Mouse (Mus musculus) kidney, embryonic 14.5 days (tissue): ENCODE results near the gene Dnm2. TPM values are rescaled to one million over a fixed set of nuclear protein-coding genes. Genes with fewer than 3 reads are reported as not detected.
"Not testable (repeated sequence)": the region's sequence is repeated elsewhere in the genome, so short reads cannot be mapped to it uniquely, and the experiment has no call there.

Source experiments
- ATAC-seq: fragments of 200-750 bp; cut with Nextera tagmentation; 2 replicates; pipeline ENCODE4 v1.8.0; 2017; ENCODE audit warnings: moderate number of reproducible peaks, mild to moderate bottlenecking, moderate TSS enrichment, moderate library complexity; ENCODE audit not compliant: low FRiP score, low TSS enrichment
- H3K27ac ChIP-seq: fragments of 300-500 bp; sonication (generic); 2 replicates; pipeline ENCODE4 v1.5.1; 2014; ENCODE audit warnings: low read depth, mild to moderate bottlenecking, low read length, moderate library complexity, mixed read lengths
- H3K27me3 ChIP-seq: fragments of 300-500 bp; sonication (generic); 2 replicates; pipeline ENCODE4 v1.6.1; 2014; ENCODE audit warnings: mild to moderate bottlenecking, low read length; ENCODE audit not compliant: control insufficient read depth, insufficient read depth
- H3K36me3 ChIP-seq: fragments of 300-500 bp; sonication (generic); 2 replicates; pipeline ENCODE4 v1.6.1; 2014; ENCODE audit warnings: low read length, mixed read lengths; ENCODE audit not compliant: control insufficient read depth, insufficient read depth
- H3K4me1 ChIP-seq: fragments of 300-500 bp; sonication (generic); 2 replicates; pipeline ENCODE4 v1.6.1; 2014; ENCODE audit warnings: low read length, mixed read lengths; ENCODE audit not compliant: control insufficient read depth, insufficient read depth
- H3K4me2 ChIP-seq: fragments of 300-500 bp; sonication (generic); replicated peaks from 2 replicates; pipeline ENCODE4 v1.6.1; 2014; ENCODE audit warnings: low read depth, mild to moderate bottlenecking, low read length
- H3K4me3 ChIP-seq: fragments of 300-500 bp; sonication (generic); 2 replicates; pipeline ENCODE4 v1.5.1; 2014; ENCODE audit warnings: mild to moderate bottlenecking, low read length
- H3K9ac ChIP-seq: fragments of 300-500 bp; sonication (generic); 2 replicates; pipeline ENCODE4 v1.6.1; 2014; ENCODE audit warnings: low read depth, mild to moderate bottlenecking, low read length, moderate library complexity
- H3K9me3 ChIP-seq: fragments of 300-500 bp; sonication (generic); 2 replicates; pipeline ENCODE4 v1.6.1; 2016; ENCODE audit warnings: low read length; ENCODE audit not compliant: control insufficient read depth
- WGBS: fragments of 180-500 bp; shearing (Covaris S2); extraction: QIAGEN DNeasy Blood & Tissue Kit; methylation state at CpG from one replicate; pipeline ENCODE4 v1.1.7; 2014; 5-methylcytosine and 5-hydroxymethylcytosine counted together
- polyA plus RNA-seq: library from polyadenylated mRNA; unstranded; fragments of >200 nt; fragmentation: Nextera tagmentation; extraction: Ambion mirVana; gene quantifications from 2 replicates; pipeline ENCODE4 v1.2.1, GENCODE M21; 2014

The Dnm2 gene
- polyA plus RNA-seq, 1 experiment from 2014 or later, result 66.1 TPM

DNA sequence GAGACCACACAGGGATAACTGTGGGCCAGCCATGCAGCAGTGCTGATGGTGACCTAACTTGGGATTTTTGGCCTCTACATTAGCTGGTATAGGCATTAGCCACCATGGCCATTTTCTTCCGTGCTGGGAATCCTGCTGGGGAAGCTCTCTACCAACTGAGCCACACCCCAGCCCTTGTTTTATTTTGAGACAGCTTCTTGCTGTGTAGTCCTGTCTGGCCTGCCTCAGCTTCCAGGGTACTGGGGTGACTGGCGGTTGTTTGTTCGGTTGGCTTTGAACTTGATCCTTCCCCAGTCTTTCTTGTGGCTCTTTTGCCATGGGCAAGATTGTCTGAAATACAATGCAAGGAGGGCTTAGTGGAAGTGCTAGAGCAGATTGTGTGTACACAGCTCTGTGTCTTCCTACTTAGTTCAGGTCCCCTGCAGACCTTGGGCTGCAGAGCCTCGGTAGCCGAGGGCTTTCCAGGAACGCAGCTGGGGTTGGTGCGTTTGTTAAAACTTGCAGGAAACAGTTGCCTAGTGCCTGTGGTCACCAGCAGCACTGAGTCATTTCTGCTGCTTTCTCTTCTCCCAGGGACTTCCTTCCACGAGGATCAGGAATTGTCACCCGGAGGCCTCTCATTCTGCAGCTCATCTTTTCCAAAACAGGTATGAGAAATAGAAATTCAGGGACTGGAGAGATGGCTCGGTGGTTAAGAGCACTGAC, 32.4 kb downstream of the Dnm2 start:
- no peak for ATAC-seq
- H3K9me3 ChIP-seq, result no peaks in the 10 kb centered on the region
- H3K4me1 ChIP-seq, result 0 out of 2 replicates have a peak, but pooled peaks cover 5% of the 10 kb centered on the region
- H3K4me3 ChIP-seq, result no peak overlapping the region
- H3K9ac ChIP-seq, result no peak overlapping the region
- no peaks in the 10 kb centered on the region; the same call in 1 of the 2 replicates for H3K36me3 ChIP-seq
- no peak overlapping the region for H3K4me2 ChIP-seq
- H3K27ac ChIP-seq, result no peak overlapping the region
- no peaks in the 10 kb centered on the region for H3K27me3 ChIP-seq
- 86% methylated on average over 10 of the region's 10 CpGs for WGBS

- Histone ChIP-seq H3K4me1 (peaks cover 10% of the 10 kb centered on the region), H3K9me3 (no peaks in the 10 kb centered on the region), H3K9ac (no peak overlapping the region), H3K27ac (no peak overlapping the region), H3K36me3 (no peaks in the 10 kb centered on the region; the same call in 1 of the 2 replicates), H3K4me3 (no peak overlapping the region), H3K27me3 (no peaks in the 10 kb centered on the region), H3K4me2 (no peak overlapping the region)
- 95% methylated on average over 3 of the region's 3 CpGs for WGBS
- ATAC-seq, result no peak
Measured at GRCm38 (mm10) chr9:21458821-21459220, 34.1 kb downstream of the Dnm2 start.

GRCm38 (mm10) chr9:21460400-21460940, 35.8 kb downstream of the Dnm2 start:
- no peak overlapping the region for H3K27ac ChIP-seq
- peaks cover 10% of the 10 kb centered on the region for H3K4me1 ChIP-seq
- H3K4me3 ChIP-seq, result no peak overlapping the region
- ATAC-seq, result peak; percentile 29; the same call in 1 of the 2 replicates
- 76% methylated on average over 3 of the region's 3 CpGs for WGBS
- H3K27me3 ChIP-seq, result no peaks in the 10 kb centered on the region
- no peaks in the 10 kb centered on the region for H3K9me3 ChIP-seq
- H3K36me3 ChIP-seq, result peaks cover 4% of the 10 kb centered on the region; the same call in 1 of the 2 replicates
- no peak overlapping the region for H3K4me2 ChIP-seq
- no peak overlapping the region for H3K9ac ChIP-seq

- Histone ChIP-seq H3K27ac (peak overlapping the region; percentile 49; the same call in 1 of the 2 replicates), H3K4me1 (peaks cover 10% of the 10 kb centered on the region), H3K4me2 (no peak overlapping the region), H3K9ac (no peak overlapping the region), H3K9me3 (no peaks in the 10 kb centered on the region), H3K4me3 (no peak overlapping the region), H3K36me3 (peaks cover 21% of the 10 kb centered on the region), H3K27me3 (no peaks in the 10 kb centered on the region)
- ATAC-seq, result no peak
- WGBS, result 44% methylated on average over 5 of the region's 5 CpGs
Measured at GRCm38 (mm10) chr9:21463138-21463590, 38.5 kb downstream of the Dnm2 start.

GRCm38 (mm10) chr9:21463766-21464564, 39.3 kb downstream of the Dnm2 start:
- no peak for ATAC-seq
- Histone ChIP-seq H3K9ac (no peak overlapping the region), H3K4me3 (no peak overlapping the region), H3K36me3 (peaks cover 27% of the 10 kb centered on the region), H3K27ac (no peak overlapping the region), H3K4me1 (peaks cover 10% of the 10 kb centered on the region), H3K27me3 (no peaks in the 10 kb centered on the region), H3K9me3 (no peaks in the 10 kb centered on the region), H3K4me2 (no peak overlapping the region)
- 88% methylated on average over 3 of the region's 3 CpGs for WGBS

- 93% methylated on average over 7 of the region's 7 CpGs for WGBS
- H3K9ac ChIP-seq, H3K4me2 ChIP-seq, ATAC-seq, H3K9me3 ChIP-seq, H3K27me3 ChIP-seq, H3K4me3 ChIP-seq, H3K27ac ChIP-seq: not testable (repeated sequence)
- Histone ChIP-seq H3K36me3 (peaks cover 32% of the 10 kb centered on the region), H3K4me1 (peaks cover 10% of the 10 kb centered on the region)
Measured at GRCm38 (mm10) chr9:21464565-21464928, 39.8 kb downstream of the Dnm2 start.

- Histone ChIP-seq H3K27me3 (no peaks in the 10 kb centered on the region), H3K4me2 (no peak overlapping the region), H3K36me3 (peaks cover 74% of the 10 kb centered on the region), H3K4me1 (no peaks in the 10 kb centered on the region), H3K9ac (no peak overlapping the region), H3K27ac (no peak overlapping the region), H3K4me3 (no peak overlapping the region), H3K9me3 (no peaks in the 10 kb centered on the region)
- WGBS, result 90% methylated on average over 20 of the region's 20 CpGs
- ATAC-seq, result peak; percentile 33; the same call in 1 of the 2 replicates
Measured at GRCm38 (mm10) chr9:21469032-21470024, 44.6 kb downstream of the Dnm2 start.

DNA sequence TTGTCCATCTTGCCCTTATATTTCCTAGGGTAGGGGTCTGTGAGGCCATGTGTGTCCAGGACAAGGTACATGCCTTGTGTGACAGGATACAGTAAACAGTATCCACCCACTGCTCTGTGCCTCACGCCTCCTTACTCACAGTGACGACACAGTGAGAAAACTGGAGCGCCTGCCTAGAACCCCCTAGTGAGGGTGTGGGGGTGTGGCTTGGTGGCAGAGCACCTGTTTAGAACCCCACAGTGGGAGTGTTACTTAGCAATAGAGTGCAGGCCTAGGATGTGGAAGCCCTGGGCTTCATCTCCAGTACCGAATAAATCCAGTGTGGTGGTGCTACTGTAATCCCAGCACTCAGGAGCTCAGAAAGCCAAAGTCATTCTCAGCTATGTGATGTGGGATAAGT, 48.2 kb downstream of the Dnm2 start:
- 84% methylated on average over 4 of the region's 4 CpGs for WGBS
- Histone ChIP-seq H3K9ac (no peak overlapping the region), H3K4me1 (no peaks in the 10 kb centered on the region), H3K4me3 (no peak overlapping the region), H3K27ac (no peak overlapping the region), H3K9me3 (peaks cover 4% of the 10 kb centered on the region; the same call in 1 of the 2 replicates), H3K27me3 (no peaks in the 10 kb centered on the region), H3K36me3 (peaks cover 88% of the 10 kb centered on the region), H3K4me2 (no peak overlapping the region)
- no peak for ATAC-seq
